Mouse (Mus musculus) hindlimb bud, embryonic 11.5 days (tissue): ENCODE measurements around the gene Ahctf1.
"Not testable (repeated sequence)": the region's sequence is repeated elsewhere in the genome, so short reads cannot be mapped to it uniquely, and the experiment has no call there.

ENCODE experiments used
- DNase-seq: peaks from one replicate; pipeline ENCODE4 v3.0.0-alpha.2; 2012; ENCODE audit warnings: low read depth, low spot score; ENCODE audit errors: extremely low spot score

Ahctf1 gene

DNA sequence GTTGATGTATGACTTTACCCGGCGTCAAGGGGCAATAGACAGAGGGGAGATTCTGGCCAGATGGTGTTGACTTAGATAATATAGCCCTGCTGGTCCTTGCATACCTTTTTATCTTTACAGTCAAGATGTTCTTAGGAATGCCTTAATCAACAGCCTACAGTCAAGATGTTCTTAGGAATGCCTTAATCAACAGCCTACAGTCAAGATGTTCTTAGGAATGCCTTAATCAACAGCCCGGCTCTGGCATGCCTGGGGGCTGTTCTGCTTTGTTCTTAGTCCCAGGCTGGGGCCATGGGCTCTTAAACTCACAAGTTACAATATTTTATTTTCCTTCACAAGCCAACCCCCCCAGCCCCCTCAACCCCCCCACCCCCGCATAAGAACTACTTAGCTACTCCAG, 88.2 kb downstream of the Ahctf1 start:
- not testable (repeated sequence) for DNase-seq

DNA sequence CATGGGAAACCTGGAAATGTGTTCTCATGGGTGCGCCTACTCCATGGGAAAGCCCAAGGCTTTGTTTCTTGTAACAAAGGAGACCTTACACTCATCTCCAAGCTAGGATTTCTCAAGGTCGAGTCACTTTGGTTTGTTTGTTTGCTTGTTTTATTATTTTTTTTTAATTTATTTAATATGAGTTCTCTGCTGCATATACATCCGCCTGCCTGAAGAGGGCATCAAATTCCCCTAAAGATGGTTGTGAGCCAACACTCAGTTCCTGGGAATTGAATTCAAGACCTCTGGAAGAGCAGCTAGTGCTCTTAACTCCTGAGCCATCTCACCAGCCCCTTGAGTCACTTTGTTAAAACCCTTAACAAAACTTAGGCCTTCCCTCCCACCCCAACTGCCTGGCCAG, 90.1 kb downstream of the Ahctf1 start:
- no peak for DNase-seq

DNA sequence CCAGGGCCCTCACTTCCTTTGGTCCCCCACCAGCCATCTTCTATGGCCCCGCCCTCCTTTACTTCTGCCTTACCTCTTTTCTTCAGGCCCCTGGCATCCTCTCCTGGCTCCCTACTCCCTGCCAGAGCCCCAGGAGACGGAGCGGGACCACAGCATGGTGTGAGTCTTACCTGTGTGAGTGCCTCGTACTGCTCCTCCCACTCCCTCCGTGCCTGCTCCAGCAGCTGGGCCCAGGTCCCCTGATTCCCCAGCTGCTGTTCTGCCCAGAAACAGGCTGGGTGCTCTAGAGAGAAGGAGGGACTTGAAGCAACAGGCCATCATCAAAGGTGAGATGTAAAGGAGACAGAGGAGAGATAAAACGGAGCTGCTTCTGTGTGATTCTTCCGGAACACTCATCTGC, 90.8 kb downstream of the Ahctf1 start:
- DNase-seq: no peak

DNA sequence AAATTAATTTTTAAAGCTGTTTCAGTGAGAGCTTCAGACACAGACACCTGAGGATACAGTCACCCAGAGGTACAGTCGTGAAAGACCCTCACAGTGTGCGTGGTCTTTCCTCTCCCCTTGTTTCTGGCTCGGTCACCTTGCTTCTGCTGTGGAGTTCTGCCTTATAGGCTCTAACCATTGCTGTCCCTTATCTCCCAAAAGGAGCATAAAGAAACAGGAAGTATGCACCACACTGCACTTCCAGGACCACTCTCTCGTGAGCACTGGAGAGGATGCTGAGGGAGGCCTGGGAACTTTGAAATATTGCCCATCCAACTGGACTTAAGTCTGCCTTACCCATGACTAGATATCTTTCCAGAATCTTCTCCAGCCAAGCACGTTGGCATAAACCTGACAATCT, 92.7 kb downstream of the Ahctf1 start:
- no peak for DNase-seq

DNA sequence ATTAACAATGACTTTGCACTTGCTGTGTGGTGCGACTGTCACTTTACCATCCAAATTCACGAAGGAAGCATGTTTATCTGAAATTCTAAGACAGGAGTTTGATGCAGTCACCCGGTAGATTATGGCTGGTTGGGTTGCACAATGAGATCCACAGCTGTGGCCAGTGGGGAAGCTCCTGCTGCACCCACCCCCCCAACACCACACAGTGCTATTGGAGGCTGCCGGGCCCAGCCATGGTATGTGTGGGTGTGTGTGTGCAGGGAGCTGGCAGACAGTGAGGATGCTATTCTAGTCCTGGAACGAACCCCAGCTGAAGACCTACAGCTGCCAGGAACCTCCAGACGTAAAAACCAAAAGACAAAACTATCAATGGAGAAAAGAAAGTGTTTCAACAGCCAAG, 94.1 kb downstream of the Ahctf1 start:
- DNase-seq: no peak

DNA sequence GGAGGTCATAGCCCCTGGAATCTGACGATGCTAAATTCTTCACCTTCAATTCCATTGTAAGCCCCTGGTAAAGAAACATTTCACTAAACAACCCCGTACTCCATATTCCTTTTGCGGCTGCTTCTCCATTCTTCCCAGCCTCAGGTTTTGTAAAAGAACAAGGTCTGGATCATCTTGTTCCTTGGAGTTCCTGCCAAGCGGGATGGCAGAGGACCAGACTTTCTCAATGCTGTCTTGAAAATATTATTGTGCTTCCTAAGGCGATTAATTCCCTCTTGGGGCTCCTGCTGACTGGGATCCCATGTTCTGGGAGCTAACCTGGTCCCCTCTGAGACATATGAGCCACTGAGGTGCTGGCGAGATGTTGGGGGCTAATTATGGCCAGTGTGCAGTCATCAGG, 98.3 kb downstream of the Ahctf1 start:
- DNase-seq: no peak

DNA sequence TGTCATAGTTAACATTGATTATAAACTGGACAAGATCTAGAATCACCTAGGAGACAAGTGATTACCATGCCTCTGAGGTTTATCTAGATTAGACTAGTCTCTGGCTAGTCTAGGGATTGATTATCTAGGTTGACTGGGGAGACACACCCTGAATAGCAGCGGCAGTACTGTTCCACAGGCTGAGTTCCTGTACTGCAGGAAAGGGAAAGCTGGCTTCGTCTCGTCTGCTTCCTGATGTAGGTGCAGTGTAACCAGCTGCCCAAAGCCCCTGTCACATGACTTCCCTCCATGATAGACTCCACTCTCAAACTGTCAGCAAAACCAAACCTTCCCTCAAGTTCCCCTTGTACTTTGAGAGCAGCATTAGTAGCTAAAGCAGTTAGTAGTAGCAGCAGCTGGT, 99.3 kb downstream of the Ahctf1 start:
- DNase-seq: no peak
